Mouse (Mus musculus): ENCODE measurements around the gene Pdcd7. TPM values are rescaled to one million over a fixed set of nuclear protein-coding genes. Genes with fewer than 3 reads are reported as not detected.

Gene Pdcd7
- polyA plus RNA-seq (2012; rRNA removed) = 16.8 and 16.9 TPM in 2 replicates

- peak; percentile 95 to 99 for DNase-seq (ENCODE audit: extremely low spot score in 1 of 2, low spot score in 1 of 2)
These were observed at the start of gene Pdcd7 for GRCm38 (mm10) chr9:65345854-65346475. TSS of gene Pdcd7 (plus strand) at chr9:65346104.

DNA sequence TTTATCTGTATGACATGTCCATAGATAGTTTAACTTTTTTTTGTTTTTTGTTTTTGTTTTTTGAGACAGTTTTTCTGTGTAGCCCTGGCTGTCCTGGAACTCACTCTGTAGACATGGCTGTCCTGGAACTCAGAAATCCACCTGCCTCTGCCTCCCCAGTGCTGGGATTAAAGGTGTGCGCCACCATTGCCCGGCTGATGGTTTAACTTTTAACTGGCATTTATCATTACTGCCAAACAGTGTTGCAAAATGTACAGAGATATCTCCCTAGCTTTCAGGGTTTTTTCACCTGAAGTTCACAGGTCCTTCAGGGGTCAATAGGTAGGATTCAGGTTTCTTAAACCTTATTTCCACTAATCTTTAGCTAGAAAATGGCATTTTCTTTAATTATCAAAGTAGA is 48.8 kb upstream of the Pdcd7 start:
- DNase-seq (ENCODE audit: extremely low spot score in 1 of 2, low spot score in 1 of 2) = no peak

- no peak for DNase-seq (ENCODE audit: extremely low spot score in 1 of 2, low spot score in 1 of 2)
These were observed 47.1 kb upstream of the Pdcd7 start for GRCm38 (mm10) chr9:65298761-65299160.

GRCm38 (mm10) chr9:65299650-65300049 is 46.3 kb upstream of the Pdcd7 start:
- DNase-seq (ENCODE audit: extremely low spot score in 1 of 2, low spot score in 1 of 2) = no peak

- no peak for DNase-seq (ENCODE audit: extremely low spot score in 1 of 2, low spot score in 1 of 2)
These were observed 43.4 kb upstream of the Pdcd7 start for GRCm38 (mm10) chr9:65302327-65302983.

GRCm38 (mm10) chr9:65303586-65303985 is 42.3 kb upstream of the Pdcd7 start:
- no peak for DNase-seq (ENCODE audit: extremely low spot score in 1 of 2, low spot score in 1 of 2)

DNA sequence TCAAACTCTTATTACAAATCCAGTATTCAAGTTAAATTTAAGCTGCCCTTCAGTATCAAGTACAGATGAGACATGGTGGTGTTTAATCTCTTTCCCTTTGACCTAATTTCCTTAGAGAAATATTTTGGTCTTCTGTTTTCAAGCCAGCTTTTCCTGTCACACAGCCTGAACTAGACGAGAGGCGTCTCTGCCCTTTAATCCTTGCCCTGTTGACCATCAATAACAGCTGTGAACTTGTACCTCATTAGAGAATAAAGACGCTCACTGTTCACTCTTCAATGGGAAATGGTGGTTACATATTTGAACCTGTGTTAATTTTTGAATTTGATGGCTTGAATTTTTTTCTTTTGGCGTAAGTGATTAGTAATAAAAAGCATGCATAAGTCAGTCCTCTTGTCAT is 41.6 kb upstream of the Pdcd7 start:
- no peak for DNase-seq (ENCODE audit: extremely low spot score in 1 of 2, low spot score in 1 of 2)

GRCm38 (mm10) chr9:65306672-65307071 is 39.2 kb upstream of the Pdcd7 start:
- DNase-seq (ENCODE audit: extremely low spot score in 1 of 2, low spot score in 1 of 2) = no peak

DNA sequence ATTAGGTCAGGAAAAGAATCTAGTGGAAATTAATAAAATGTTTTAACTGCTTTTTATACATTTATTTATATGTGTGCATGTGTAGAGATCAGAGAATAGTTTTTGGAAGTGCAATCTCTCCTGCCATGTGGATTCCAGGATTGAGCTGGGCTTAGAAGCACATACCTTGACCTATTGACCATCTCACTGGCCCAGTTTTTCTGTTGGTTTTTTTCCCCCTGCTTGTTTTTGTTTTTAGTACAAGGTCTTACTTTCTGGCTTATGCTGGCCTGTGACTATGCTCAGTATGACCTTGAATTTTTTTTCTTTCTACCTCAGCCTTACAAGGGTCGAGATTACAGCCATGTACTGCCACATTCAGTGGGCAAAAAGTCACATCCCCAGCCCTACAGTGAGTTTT is 37.9 kb upstream of the Pdcd7 start:
- DNase-seq (ENCODE audit: extremely low spot score in 1 of 2, low spot score in 1 of 2) = no peak

- no peak for DNase-seq (ENCODE audit: extremely low spot score in 1 of 2, low spot score in 1 of 2)
These were observed 33.1 kb upstream of the Pdcd7 start for GRCm38 (mm10) chr9:65312669-65313357.

DNA sequence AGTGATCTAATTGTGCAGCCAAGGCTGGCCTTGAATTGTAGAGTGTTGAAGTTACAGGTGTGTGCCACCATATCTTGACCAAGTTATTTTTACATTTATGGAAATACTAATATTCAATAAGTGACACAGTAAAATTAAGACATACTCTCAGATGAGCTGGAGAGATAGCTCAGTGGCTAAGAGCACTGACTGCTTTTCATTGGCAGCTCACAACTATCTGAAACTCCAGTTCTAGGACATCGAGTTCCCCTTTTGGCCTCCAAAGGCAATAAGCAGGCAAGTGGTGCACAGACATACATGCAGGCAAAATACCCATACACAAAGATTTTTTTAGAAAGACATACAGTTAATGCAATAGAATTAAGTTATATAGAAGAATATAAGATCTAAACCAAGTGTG is 32.1 kb upstream of the Pdcd7 start:
- DNase-seq (ENCODE audit: extremely low spot score in 1 of 2, low spot score in 1 of 2) = no peak

DNA sequence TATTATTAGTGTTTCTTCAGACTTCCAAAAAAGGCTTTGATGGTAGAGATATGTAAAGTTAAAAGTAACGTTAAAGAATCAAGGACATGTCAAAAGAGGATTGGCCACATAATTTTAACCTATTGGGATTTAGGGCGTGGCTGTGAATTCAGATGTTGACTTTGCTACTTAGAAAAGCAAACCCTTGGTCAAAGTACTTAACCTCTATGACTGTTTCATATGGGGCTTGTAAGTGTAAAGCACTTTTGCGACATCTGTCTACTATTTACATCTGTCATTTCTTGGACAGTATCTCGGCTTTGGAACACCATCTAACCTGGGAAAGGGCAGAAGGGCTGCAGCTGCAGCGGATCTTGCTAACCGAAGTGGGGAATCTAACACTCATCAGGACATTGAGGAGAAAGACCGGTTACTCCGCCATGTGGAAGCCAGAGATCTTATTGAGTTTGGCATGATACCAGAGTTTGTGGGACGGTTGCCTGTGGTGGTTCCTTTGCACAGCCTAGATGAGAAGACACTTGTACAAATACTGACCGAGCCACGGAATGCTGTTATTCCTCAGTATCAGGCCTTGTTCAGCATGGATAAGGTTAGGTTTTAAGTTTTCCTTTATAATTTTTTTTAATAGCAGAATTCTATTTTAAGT is 23.5 kb upstream of the Pdcd7 start:
- no peak for DNase-seq (ENCODE audit: extremely low spot score in 1 of 2, low spot score in 1 of 2)

- DNase-seq (ENCODE audit: extremely low spot score in 1 of 2, low spot score in 1 of 2) = no peak
These were observed 19.9 kb upstream of the Pdcd7 start for GRCm38 (mm10) chr9:65325971-65326370.

DNA sequence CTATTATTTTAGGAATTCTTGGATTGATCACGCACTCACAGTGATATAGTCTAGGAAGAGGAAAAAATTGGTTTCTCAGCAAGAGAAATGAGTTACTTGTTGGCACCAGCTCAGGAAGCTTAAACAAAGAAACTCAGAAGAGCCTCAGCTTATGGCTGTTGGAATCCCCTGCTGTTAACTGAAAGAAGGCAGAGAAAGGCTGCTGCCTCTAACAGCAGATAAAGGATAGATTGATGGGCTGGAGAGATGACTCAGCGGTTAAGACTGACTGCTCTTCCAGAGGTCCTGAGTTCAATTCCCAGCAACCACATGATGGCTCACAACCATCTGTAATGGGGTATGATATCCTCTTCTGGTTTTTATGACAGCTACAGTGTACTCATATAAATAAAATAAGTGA is 18.5 kb upstream of the Pdcd7 start:
- DNase-seq (ENCODE audit: extremely low spot score in 1 of 2, low spot score in 1 of 2) = no peak

GRCm38 (mm10) chr9:65333958-65334357 is 11.9 kb upstream of the Pdcd7 start:
- DNase-seq (ENCODE audit: extremely low spot score in 1 of 2, low spot score in 1 of 2) = no peak

- DNase-seq (ENCODE audit: extremely low spot score in 1 of 2, low spot score in 1 of 2) = no peak
These were observed 6.8 kb upstream of the Pdcd7 start for GRCm38 (mm10) chr9:65339146-65339545.

GRCm38 (mm10) chr9:65340414-65340813 is 5.5 kb upstream of the Pdcd7 start:
- DNase-seq (ENCODE audit: extremely low spot score in 1 of 2, low spot score in 1 of 2) = no peak

DNA sequence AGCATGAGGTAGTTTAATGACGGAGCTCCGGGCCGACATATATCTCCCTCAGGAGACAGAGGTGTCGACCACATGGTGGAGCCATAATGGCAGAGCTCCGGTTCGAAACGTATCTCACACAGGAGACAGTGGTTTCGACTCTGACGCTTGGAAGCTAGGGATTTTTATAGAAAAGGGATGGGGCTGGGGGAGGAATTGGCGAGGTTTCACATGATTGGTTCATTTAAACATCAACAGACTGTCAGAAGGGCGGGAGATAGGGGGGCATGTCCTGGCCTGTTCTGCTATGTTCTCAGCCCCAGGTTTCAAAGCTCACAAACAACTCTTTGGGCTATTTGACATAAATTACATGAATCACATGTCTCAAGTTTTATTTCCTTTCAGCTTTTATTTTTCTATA is 465 bp upstream of the Pdcd7 start:
- DNase-seq (ENCODE audit: extremely low spot score in 1 of 2, low spot score in 1 of 2) = peak; percentile 13 to 31

DNA sequence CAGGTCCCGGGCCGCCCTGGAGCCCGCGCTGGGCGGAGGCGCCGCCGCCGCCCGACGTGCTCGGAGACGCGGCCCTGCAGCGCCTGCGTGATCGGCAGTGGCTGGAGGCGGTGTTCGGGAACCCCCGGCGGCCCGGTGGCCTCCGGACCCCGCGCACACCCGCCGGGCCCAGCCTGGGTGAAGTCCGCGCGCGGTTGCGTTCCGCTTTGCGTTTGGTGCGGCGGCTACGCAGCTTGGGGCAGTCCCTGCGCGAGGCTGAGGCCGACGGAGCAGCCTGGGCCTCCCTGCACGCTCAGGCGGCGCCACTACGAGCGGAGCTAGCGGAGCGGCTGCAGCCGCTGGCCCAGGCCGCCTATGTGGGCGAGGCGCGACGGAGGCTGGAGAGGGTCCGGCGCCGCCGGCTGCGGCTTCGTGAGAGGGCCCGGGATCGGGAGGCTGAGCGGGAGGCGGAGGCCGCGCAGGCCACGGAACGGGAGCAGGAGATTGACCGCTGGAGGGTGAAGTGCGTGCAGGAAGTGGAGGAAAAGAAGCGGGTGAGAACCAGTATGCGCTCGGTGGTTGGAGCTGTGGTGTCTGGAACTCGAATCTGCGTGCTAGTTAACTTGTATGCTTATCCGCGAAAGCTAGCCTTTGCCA is 690 bp downstream of the Pdcd7 start:
- DNase-seq (ENCODE audit: extremely low spot score in 1 of 2, low spot score in 1 of 2) = peak in 1 of 2 experiments; percentile 27

DNA sequence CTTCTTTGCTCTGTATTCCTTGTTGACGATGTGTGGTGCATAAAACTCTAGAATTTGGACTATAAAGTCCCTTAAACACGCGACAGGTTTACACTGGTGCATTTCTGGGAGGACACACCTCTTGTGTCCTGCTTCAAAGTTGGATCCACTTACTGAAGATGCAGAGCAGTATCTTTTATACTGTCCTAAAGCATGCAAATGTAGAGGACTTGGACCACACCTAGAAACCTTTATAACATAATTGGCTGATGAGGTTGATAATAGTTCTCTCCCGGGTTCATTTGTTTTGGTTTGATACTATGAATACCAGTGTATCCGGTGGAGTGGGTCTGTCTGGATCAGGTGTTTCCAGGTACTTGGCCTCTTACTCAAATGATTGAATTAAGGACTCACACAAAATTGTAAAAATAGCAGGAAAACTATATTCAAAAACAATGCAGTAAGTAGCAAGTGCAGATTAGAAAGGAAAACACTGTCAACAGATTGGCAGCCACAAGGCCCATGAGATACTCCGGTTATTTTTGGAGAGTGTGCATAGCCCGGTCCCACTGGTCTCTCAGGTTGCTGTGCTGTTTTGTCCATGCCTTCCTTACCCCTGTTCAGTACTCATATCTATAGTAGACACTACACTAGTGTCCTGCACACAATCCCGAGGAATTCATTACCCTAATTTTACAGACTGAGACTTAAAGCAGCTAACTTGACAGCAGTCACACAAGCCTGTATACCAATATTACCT is 1.4 kb downstream of the Pdcd7 start:
- DNase-seq (ENCODE audit: extremely low spot score in 1 of 2, low spot score in 1 of 2) = no peak

Data from frontal cortex, adult 2 months (tissue).